Mouse (Mus musculus) thymus, postnatal 10 days (tissue): ENCODE results near the gene Pdcd6ip.

Experiments used
- DNase-seq, 2 experiments: peaks; one replicate each; pipeline ENCODE4 v3.0.0; 2021; ENCODE audit warnings: low spot score in 2 of 2

The Pdcd6ip gene

GRCm38 (mm10) chr9:113624086-113624485, 84.0 kb downstream of the Pdcd6ip start:
- no peak for DNase-seq

GRCm38 (mm10) chr9:113617081-113617480, 91.0 kb downstream of the Pdcd6ip start:
- no peak for DNase-seq

- DNase-seq: no peak
These were observed 97.3 kb downstream of the Pdcd6ip start for GRCm38 (mm10) chr9:113610776-113611175.

- no peak for DNase-seq
These were observed 105.9 kb downstream of the Pdcd6ip start for GRCm38 (mm10) chr9:113602140-113602539.
